Mouse (Mus musculus) c-Kit-positive CD71-negative TER-119-negative erythroid progenitor cells, embryonic 14.5 days (primary cell): Measurements from ENCODE around the gene Gm16451.
"Not testable (repeated sequence)": the region's sequence is repeated elsewhere in the genome, so short reads cannot be mapped to it uniquely, and the experiment has no call there.

Experiments used
- DNase-seq: peaks from one replicate; pipeline ENCODE4 v3.0.0-alpha.2; 2013; ENCODE audit warnings: low read depth

Gene Gm16451

DNA sequence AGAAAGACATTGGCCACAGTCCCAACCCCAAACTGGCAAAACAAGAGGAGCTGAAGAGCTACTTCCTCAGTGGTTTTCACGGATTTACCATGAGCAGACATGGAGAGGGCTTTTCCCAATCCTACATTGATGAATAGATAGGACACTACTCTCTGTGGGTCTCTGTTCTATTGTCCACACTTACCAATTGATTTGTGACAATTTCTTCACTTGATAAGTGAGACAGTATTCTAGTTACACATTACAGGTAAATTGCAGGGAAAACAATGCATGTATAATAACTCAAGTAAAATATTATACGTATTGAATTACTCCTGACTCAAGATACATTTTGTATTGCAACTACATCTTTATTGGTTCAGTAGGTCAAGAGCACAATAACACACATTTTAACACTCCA is at the start of gene Gm16451:
TSS of gene Gm16451 (minus strand) at position 101 of the 400 bp plus-strand sequence.
- DNase-seq = not testable (repeated sequence)

- DNase-seq = not testable (repeated sequence)
Observed at GRCm38 (mm10) chr7:22163935-22164334, 45.9 kb upstream of the Gm16451 start, which contains the start of gene Vmn1r142. Gene Vmn1r142 (minus strand): TSS chr7:22164035.

- DNase-seq = not testable (repeated sequence)
Observed at GRCm38 (mm10) chr7:22134641-22135040, 16.6 kb upstream of the Gm16451 start, which contains the start of gene Gm10666. Gene Gm10666 (minus strand): TSS chr7:22134741.

DNA sequence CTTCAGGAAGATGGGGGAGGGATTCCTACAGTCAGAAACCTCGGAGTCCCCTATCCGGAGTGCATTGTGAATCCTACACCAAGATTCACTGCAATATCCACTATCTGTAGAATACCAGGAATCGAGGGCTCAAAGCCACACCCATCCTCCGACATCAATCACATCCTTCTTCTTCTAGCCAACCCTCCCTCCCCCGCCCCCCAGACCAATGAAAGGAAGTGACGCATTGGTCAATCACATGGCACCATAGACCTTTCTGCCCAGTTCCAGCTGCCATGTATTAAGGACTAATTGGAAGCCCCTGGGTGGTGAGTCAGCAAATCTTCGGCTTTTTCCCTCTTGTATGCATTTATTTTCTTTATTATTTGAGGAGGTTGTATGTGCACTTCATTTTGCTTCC is 49.3 kb downstream of the Gm16451 start, which contains the start of gene Vmn1r139:
TSS of gene Vmn1r139 (plus strand) at position 301 of the 400 bp plus-strand sequence.
- not testable (repeated sequence) for DNase-seq
